Mouse (Mus musculus): ENCODE results near the gene Dppa5a. TPM values are rescaled to one million over a fixed set of nuclear protein-coding genes. Genes with fewer than 3 reads are reported as not detected.

The Dppa5a gene
- polyA plus RNA-seq, 1 experiment from 2014 or later: not detected

DNA sequence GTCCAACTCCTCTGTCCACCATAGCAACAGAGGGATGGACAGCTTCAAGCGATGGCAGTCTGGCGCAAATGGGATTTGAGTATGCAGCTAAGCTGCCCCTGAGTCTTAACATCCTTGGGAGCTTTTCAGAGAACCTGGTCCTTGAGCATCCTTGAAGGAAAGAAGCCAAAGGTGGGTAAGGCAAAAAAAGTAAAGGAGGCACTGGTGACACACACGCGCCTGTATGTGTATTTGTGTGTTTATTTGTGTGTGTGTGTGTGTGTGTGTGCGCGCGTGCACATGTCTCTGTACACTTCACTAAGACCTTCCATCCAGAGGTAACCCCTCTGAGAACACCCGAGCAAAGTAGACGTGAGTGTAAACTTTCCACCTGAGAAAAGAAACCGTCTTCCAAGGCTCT is 25.8 kb upstream of the Dppa5a start:
- Histone ChIP-seq H3K36me3 (ENCODE audit: insufficient read depth) (no peaks in the 10 kb centered on the region), H3K27me3 (ENCODE audit: insufficient read depth, low read length) (peaks cover 55% of the 10 kb centered on the region), H3K9me3 (ENCODE audit: low read depth, low read length) (no peaks in the 10 kb centered on the region), H3K4me3 (ENCODE audit: low read depth, low read length) (no peak overlapping the region), H3K4me1 (ENCODE audit: insufficient read depth) (no peaks in the 10 kb centered on the region), H3K9ac (no peak overlapping the region), H3K4me2 (no peak overlapping the region), H3K27ac (ENCODE audit: low read depth) (no peak overlapping the region)
- TF ChIP-seq CTCF (IDR thresholded peaks at IDR 0.05; ENCODE audit: low read depth): no peak
- ATAC-seq (ENCODE audit: insufficient read depth): no peak
- WGBS: 81% methylated on average over 10 of the region's 10 CpGs
- DNase-seq: no peak

DNA sequence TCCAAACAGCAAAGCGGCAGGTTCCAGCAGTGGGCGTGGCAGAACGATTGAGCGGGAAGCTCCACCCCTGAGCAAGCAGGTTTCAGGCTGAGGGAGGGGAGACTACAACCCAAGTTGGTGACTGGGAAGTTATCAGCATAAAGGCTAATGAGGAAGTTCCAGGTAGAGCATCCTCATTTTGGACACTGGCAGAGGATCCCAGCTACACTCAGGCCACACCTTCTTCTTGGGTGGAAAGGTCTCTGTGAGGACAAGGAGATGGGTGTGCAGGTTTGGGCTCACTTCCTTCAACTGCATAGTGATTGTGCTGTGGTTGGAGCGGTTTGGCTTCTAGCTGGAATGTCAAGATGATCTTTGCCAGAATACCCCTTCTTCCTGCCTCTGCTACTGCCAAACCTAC is 22.0 kb upstream of the Dppa5a start:
- 32% methylated on average over 5 of the region's 5 CpGs for WGBS
- Histone ChIP-seq H3K27ac (ENCODE audit: low read depth) (no peak overlapping the region), H3K4me1 (ENCODE audit: insufficient read depth) (no peaks in the 10 kb centered on the region), H3K4me3 (ENCODE audit: low read depth, low read length) (no peak overlapping the region), H3K9me3 (ENCODE audit: low read depth, low read length) (no peaks in the 10 kb centered on the region), H3K36me3 (ENCODE audit: insufficient read depth) (no peaks in the 10 kb centered on the region), H3K27me3 (ENCODE audit: insufficient read depth, low read length) (peaks cover 27% of the 10 kb centered on the region), H3K9ac (no peak overlapping the region), H3K4me2 (no peak overlapping the region)
- TF ChIP-seq CTCF (IDR thresholded peaks at IDR 0.05; ENCODE audit: low read depth): no peak
- no peak for DNase-seq
- no peak for ATAC-seq (ENCODE audit: insufficient read depth)

DNA sequence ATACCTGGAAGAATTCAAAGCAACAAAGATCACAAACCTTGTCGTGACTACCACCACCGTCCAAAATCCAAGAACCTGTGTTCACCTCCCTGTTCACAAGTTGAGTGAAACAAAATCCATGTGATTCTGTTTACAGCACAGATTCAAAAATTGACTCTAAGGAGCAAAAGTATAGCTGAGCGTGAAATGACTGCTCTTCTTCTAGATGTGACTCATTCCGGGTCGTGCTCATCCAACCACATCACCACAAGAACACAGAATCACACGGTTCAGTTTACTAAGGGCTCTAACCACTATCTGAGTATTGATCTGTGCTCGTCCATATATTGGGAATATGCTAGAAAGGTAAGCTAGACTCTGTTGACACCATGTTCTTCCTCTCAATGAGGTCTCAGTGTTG is 19.0 kb upstream of the Dppa5a start:
- 89% methylated on average over 7 of the region's 7 CpGs for WGBS
- ATAC-seq (ENCODE audit: insufficient read depth): no peak

DNA sequence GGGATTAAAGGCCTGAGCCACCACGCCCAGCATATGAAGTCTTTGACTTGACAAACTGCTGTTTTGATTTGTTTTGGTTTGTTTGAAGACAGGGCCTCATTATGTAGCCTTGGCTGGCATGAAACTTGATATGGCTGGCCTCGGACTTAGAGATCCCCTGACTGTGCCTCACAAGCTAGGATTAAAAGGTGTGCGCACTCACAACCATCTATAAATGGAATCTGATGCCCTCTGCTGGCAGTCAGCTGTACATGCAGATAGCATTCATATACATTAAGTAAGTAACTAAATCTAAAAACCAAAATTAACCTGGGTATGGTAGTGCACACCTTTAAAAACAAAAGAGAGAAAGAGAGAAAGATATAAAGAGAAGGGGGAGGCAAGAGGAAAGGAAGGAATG is 17.9 kb upstream of the Dppa5a start:
- no peak for ATAC-seq (ENCODE audit: insufficient read depth)
- no peaks in the 10 kb centered on the region for H3K27me3 ChIP-seq (ENCODE audit: insufficient read depth, low read length)
- no peak overlapping the region for H3K4me3 ChIP-seq (ENCODE audit: low read depth, low read length)
- H3K4me2 ChIP-seq: no peak overlapping the region
- DNase-seq: peak; percentile 47
- H3K36me3 ChIP-seq (ENCODE audit: insufficient read depth): no peaks in the 10 kb centered on the region
- no peak overlapping the region for H3K27ac ChIP-seq (ENCODE audit: low read depth)
- TF ChIP-seq CTCF (IDR thresholded peaks at IDR 0.05; ENCODE audit: low read depth): peak; percentile 72
- no peaks in the 10 kb centered on the region for H3K9me3 ChIP-seq (ENCODE audit: low read depth, low read length)
- WGBS: 46% methylated on average over 3 of the region's 3 CpGs
- H3K4me1 ChIP-seq (ENCODE audit: insufficient read depth): no peaks in the 10 kb centered on the region
- no peak overlapping the region for H3K9ac ChIP-seq

More for the DNA sequence above, 19.0 kb upstream of the Dppa5a start:
- Histone ChIP-seq H3K9me3 (ENCODE audit: low read depth, low read length) (no peaks in the 10 kb centered on the region), H3K4me1 (ENCODE audit: insufficient read depth) (no peaks in the 10 kb centered on the region), H3K27me3 (ENCODE audit: insufficient read depth, low read length) (no peaks in the 10 kb centered on the region), H3K36me3 (ENCODE audit: insufficient read depth) (no peaks in the 10 kb centered on the region), H3K4me2 (no peak overlapping the region), H3K4me3 (ENCODE audit: low read depth, low read length) (no peak overlapping the region), H3K9ac (no peak overlapping the region), H3K27ac (ENCODE audit: low read depth) (no peak overlapping the region)
- DNase-seq: no peak
- no peak for TF ChIP-seq CTCF (IDR thresholded peaks at IDR 0.05; ENCODE audit: low read depth)

DNA sequence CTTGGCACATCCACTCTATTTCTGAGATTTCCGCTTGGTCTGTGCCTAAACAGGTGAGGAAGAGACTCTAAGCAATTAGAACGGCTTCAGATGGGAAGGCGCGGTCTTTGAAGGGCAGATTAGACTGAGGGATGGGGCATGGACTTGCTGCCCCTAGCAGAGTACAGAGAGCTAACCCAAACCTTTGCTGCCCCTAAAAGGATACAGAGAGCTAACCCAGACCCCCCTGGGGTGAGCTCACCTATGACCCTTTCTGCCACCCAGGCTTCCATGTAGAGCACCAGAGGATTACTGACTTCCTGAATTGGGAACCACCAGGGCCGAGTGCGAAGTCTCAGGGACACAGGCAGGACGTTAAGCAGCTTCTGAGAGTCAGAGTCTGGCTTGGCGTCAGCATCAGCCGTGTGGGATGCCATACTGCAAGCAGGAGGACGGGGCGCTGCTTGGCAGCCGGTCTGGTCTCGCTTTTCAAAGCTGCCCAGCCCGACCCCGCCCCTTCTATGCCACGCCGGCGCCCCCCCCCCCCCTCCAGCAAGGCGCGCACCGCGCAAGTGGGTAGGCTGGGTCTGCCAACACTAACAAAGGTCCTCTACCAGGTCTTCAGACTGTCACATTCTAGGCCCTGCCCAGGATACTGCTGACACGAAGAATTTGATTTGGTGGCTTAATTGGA is 10.3 kb upstream of the Dppa5a start, which contains the start of gene Ooep:
Gene Ooep, minus strand, starts transcription at position 613 of the 673 bp plus-strand sequence.
- Histone ChIP-seq H3K27ac (ENCODE audit: low read depth) (no peak within 1 kb of the TSS), H3K36me3 (ENCODE audit: insufficient read depth) (no peaks in the 10 kb centered on the region), H3K4me2 (peak within 1 kb of the TSS; percentile 61), H3K9me3 (ENCODE audit: low read depth, low read length) (no peaks in the 10 kb centered on the region), H3K4me3 (ENCODE audit: low read depth, low read length) (peak within 1 kb of the TSS; percentile 23), H3K4me1 (ENCODE audit: insufficient read depth) (peaks cover 3% of the 10 kb centered on the region; the same call in 1 of the 2 replicates), H3K9ac (peak within 1 kb of the TSS; percentile 9; the same call in 1 of the 2 replicates), H3K27me3 (ENCODE audit: insufficient read depth, low read length) (peaks cover 8% of the 10 kb centered on the region)
- ATAC-seq (ENCODE audit: insufficient read depth) (peak; percentile 80), DNase-seq (peak; percentile 72)
- WGBS: 7% methylated on average over 20 of the region's 23 CpGs
- 0 out of 2 replicates have a peak, but pooled peaks have one; percentile 3 for TF ChIP-seq CTCF (IDR thresholded peaks at IDR 0.05; ENCODE audit: low read depth)

DNA sequence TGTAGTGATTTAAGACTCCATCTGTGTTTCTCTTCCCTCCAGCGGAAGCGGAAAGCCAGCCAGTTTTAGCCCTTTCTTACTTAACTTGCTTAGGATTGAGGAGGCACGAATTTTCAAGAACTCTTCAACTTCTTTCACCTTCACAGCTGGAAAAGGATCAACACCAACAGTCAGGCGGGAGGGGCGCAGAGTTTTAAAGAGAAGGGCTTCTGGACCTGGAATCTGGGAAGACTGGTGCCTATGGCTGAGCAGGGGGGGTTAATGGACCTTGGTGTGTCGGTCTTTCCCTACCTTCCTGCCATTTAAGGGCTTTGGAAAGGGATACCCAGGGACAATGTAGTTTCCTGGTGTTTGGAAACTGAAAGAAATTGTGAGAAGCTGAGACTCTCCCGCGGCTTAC is 9.6 kb upstream of the Dppa5a start:
- DNase-seq: no peak
- ATAC-seq (ENCODE audit: insufficient read depth): no peak

DNA sequence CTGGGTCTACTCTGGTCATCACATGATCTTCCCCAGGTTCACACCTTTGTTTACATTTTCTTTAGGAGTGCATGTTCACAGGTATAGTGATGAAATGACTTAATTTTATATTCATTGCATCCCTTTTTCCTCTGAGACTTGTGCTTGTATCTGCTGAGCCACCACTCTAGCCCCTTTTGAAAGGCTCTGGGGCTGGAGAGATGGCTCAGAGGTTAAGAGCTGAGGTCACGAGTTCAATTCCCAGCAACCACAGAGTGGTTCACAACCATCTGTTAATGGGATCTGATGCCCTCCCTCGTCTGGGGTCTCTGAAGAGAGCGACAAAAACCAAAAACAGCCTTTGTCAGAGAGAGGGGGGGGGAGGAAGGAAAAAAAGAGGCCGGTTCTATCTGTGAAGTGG is 7.5 kb upstream of the Dppa5a start:
- Histone ChIP-seq H3K27me3 (ENCODE audit: insufficient read depth, low read length) (peaks cover 8% of the 10 kb centered on the region), H3K4me1 (ENCODE audit: insufficient read depth) (peaks cover 3% of the 10 kb centered on the region; the same call in 1 of the 2 replicates), H3K36me3 (ENCODE audit: insufficient read depth) (no peaks in the 10 kb centered on the region), H3K9me3 (ENCODE audit: low read depth, low read length) (no peaks in the 10 kb centered on the region), H3K4me2 (no peak overlapping the region), H3K27ac (ENCODE audit: low read depth) (no peak overlapping the region), H3K9ac (no peak overlapping the region), H3K4me3 (ENCODE audit: low read depth, low read length) (no peak overlapping the region)
- no peak for ATAC-seq (ENCODE audit: insufficient read depth)
- DNase-seq: no peak
- TF ChIP-seq CTCF (IDR thresholded peaks at IDR 0.05; ENCODE audit: low read depth): no peak
- 69% methylated on average over 4 of the region's 4 CpGs for WGBS

More for the DNA sequence above, 9.6 kb upstream of the Dppa5a start:
- Histone ChIP-seq H3K36me3 (ENCODE audit: insufficient read depth) (no peaks in the 10 kb centered on the region), H3K4me2 (peak overlapping the region; percentile 61), H3K27me3 (ENCODE audit: insufficient read depth, low read length) (peaks cover 8% of the 10 kb centered on the region), H3K9ac (no peak overlapping the region), H3K9me3 (ENCODE audit: low read depth, low read length) (no peaks in the 10 kb centered on the region), H3K4me3 (ENCODE audit: low read depth, low read length) (peak overlapping the region; percentile 23; the same call in 1 of the 2 replicates), H3K4me1 (ENCODE audit: insufficient read depth) (peaks cover 3% of the 10 kb centered on the region; the same call in 1 of the 2 replicates), H3K27ac (ENCODE audit: low read depth) (no peak overlapping the region)
- TF ChIP-seq CTCF (IDR thresholded peaks at IDR 0.05; ENCODE audit: low read depth): no peak
- 40% methylated on average over 8 of the region's 8 CpGs for WGBS

Data from lung, embryonic 14.5 days (tissue).